Mouse (Mus musculus): ENCODE data around the gene Lmbrd1.
"Not testable (repeated sequence)": the region's sequence is repeated elsewhere in the genome, so short reads cannot be mapped to it uniquely, and the experiment has no call there.

Lmbrd1 gene

DNA sequence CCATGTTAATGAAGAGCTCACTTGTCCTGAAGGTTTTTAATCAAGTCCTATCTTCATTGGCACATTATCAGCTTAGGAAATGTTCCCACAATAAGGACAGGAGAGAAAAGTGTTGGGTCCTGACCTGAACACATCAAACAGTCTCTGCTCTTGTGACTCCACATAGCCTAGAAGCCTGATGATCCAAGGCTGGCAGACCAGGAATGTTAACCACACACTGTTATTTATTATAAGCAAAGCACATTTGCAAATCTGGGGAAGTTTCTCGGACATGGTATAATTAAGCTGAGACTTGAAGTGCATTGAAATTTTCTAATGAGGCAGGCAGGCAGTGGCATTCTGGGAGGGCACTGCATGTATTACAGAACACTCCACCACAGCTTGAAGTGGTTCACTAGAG is 41.8 kb downstream of the Lmbrd1 start:
- in situ Hi-C loops (cut with MboI, MseI): no loop called here

DNA sequence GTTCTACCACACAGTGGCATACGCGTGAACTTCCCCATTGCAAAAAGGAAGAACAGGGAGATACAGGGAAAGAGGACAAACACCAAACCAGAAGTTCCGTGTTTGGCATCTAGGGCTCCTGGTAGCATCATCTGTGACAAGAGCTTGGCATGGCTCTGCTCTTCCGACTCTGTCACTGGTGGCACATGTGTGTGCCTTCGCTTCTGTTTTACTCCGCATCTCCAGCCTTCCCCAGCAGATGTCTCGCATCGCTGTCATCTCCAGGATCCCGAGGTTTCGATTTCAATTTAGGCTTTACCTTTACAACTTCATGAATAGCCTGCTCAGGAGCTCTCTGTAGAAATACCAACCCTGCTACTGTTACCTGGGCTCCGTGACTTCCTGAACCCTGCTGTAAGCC is 51.4 kb downstream of the Lmbrd1 start:
- in situ Hi-C loops (cut with MboI, MseI): no loop called here

DNA sequence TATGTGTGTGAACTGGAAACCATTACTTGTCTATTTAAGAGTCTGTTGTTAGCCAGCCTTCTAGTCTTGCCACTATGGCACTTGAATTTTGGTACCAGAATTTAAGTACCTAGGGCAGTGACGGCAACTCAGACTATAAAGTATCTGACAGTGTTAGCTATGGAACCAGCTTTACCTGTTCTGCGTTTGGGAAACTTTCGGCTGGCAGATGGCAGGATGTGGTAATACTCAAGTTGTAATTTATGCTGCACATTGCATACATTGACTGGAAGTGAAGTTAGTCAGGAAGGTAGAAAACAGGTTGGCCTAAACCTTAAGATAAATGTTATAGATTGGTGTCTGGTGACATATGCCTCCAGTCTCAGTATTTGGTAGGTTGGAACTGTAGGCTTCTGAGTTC is 53.9 kb downstream of the Lmbrd1 start:
- in situ Hi-C loops (cut with MboI, MseI): no loop called here

DNA sequence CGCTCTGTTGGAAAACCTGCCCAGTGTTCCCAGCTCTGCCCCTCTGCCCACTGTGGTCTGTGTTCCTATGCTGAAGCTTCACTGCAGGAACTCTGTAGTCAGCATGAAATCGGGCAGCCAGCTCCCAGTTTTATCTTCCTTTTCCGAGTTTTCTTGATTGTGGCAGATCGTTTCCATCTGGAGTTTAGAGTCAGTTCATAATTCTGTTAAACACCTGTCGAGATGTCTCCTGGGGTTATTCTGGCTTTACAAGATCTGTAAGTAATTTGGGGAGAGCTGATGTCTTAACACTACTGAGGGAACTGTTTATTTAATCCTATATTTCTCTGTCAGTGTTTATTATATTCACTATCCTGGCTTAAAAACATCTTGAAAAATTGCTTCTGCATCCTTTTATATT is 56.4 kb downstream of the Lmbrd1 start:
- in situ Hi-C loops (cut with MboI, MseI): no loop called here

DNA sequence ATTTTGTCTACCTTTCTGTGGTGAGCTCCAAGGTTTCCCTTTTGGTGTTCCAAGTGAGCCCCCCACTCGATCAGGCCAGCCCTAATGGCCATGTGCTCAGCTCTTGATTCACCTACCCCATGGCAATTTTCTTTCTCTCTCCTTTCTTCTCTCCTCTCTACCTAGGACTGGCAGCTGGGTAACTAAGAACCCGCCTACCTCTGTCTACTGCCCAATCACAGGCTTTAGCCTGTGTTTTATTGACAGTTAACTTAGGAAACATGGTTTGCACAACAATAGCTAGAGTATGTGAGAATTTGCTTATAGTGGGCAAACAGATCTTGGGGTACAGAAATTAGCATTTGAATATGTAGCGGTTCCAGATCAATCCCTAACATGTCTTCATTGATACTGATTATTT is 62.5 kb downstream of the Lmbrd1 start:
- in situ Hi-C loops (cut with MboI, MseI): no loop called here

DNA sequence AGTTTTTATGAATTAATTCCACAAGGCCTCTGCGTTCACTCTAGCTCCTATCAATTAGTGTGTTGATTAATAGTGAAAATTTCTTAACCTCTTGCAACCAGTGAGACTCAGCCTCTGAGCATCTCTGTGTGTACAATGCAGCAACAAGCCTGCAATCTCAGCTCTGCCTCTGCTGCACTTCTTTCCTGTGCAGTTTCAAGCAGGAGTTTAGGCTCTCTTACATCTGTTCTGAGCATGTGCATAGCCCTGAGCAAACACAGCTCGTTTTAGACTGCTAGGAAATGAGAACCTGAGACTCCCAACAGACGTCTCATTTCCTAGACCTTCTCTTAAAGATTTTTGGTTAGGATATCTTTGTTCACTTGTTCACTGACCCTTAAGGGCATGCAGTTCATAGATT is 63.1 kb downstream of the Lmbrd1 start:
- in situ Hi-C loops (cut with MboI, MseI): no loop called here

DNA sequence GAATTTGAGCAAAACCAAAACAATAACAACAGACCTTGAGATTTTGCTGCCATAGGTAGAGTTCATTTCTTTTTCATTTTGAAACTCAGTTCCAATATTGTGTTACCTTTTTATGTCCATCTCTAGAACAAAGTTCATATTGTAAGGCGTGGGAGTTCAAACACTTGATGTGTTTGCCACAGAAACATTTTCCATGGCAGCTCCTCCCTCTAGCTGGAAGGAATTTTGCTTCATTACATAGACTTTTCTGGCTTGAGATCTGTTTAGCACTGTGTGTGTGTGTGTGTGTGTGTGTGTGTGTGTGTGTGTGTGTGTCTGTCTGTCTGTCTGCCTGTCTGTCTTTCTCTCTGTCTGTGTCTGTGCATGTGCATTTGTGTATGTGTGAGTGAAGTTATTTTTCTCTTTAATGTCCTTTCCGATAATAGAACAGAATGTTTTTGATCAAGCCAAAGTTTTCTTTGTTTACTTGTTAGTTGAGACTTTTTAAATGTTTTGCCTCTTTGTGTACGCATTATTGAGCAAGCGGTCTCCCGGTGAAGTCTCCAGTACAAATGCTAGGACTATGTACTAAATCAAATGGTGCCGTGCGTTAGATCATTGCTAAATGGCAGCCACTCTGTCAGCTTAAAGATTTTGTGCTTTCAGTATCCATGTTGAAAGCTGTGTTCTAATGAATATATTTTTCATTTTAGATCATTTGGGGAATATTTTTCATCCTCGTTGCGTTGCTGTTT is 64.9 kb downstream of the Lmbrd1 start:
- in situ Hi-C loops (cut with MboI, MseI): no loop called here

DNA sequence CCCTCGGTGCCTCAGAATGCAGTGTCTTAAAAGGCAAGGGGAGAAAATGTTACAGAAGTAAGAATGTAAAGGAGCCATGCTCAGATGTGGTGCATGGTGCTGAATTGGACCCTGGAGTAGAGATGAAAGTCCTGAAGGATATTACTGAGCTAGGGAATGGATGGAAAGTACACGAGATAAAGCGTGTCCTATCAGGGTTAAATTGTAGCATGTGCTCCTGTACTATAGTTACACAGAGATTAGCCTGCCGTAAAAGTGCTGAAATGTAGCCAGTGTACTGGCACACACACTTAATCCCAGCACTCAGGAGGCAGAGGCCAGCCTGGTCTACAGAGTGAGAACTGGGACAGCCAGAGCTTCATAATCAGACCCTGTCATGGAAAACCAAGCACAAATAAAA is 74.3 kb downstream of the Lmbrd1 start:
- in situ Hi-C loops (cut with MboI, MseI): no loop called here

DNA sequence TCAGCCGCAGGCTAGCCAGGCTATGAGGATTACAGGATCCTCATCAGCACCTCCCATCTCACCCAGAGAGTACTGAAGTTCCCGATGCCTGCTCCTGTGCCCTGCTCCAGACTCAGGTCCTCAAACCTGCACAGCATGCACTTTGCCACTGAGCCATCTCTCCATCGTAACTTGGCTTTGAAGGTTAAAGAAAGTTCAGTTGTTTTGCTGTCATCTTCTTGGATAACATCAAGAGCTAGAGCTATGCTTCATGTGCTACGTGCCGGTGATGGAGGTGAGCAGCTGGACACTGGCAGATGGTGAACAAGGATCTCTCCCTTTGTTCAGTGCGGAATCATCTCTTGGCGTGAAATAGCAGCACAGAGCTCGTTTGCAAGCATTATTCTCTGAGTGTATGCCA is 80.1 kb downstream of the Lmbrd1 start:
- in situ Hi-C loops (cut with MboI, MseI): no loop called here

DNA sequence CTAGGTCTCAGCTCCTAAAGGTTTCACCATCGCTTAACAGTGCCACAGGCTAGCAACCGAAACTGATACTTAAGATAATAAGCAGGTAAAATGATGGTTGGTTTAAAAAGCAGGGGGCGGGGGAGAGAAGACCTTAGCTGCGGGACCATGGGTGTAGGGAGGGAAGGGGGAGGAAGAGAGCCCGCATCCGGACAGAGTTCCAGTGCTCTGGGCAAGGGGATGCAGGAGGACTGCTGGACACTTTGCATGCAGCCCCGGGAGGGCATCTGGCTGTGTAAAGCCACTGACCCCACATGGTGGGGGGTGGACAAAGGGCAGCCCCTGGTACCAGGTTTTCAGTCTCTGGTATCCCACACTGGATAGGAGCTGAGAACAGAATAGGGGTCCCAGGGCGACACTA is 88.0 kb downstream of the Lmbrd1 start:
- in situ Hi-C loops (cut with MboI, MseI): no loop called here

DNA sequence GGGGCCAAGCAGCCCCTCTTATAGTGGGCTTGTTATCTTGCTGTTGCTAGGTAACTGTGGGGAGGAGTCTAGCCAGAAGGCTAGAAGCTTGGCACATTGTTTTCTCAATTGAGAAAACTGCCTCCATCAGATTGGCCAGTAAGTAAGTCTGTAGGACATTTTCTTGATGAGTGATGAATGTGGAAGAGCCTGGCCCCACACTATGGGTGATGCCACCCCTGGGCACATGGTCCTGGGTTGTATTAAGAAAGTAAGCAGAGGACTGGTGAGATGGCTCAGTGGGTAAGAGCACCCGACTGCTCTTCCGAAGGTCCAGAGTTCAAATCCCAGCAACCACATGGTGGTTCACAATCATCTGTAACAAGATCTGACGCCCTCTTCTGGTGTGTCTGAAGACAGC is 88.8 kb downstream of the Lmbrd1 start:
- in situ Hi-C loops (cut with MboI, MseI): not testable (repeated sequence)

DNA sequence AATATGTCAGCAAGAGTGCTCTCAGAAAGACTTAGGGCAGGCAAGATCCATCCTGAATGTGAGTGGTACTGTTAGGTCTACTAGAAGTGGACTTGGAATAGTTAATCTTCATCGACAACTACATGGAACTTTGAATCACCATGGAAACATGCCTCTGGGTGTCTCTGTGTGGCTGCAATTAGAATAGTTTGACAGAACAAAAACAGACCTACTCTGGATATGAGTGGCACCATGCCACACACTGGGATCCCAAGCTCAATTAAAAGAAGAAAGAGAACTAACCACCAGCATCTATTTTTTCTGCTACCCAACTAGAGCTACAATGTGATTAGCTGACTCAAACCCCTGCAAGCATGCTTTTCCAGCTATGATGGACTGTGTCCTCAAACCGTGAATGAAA is 95.2 kb downstream of the Lmbrd1 start:
- in situ Hi-C loops (cut with MboI, MseI): no loop called here

DNA sequence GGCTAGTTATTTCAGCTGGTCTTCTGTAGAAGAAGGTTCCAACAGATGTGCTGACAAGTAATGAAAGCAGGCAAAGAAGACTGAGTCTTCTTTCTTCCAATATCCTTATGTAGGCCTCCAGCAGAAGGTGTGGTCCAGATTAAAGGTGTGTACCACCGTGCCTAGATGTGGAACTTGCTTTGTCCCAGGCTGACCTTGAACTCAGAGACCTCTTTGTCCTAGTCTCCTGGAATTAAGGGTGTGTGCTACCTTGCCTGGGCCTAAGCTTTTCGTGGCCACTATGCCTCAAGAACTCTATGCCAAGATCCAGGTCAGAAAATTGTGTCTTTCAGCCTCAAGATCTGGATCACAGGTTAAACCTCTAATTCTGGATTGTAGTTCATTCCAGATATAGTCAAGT is 98.1 kb downstream of the Lmbrd1 start:
- in situ Hi-C loops (cut with MboI, MseI): no loop called here

DNA sequence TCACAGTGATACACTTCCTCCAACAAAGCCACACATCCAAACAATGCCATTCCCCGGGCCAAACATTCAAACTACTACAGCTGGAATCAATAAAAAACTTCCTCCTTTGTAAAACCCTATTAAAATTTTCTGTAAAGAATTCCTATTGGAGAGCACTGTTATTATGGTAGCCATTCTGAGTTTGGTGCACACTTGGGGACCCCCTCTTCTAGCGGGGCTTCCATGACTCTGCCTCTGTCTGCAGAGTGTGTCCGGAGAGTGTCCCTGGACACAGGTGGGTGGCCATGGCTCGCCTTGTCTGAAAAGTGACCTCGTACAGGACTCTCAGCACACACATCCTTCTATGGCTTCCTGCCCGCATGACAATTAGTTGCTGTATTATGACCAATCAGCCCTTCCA is 114.7 kb downstream of the Lmbrd1 start:
- in situ Hi-C loops (cut with MboI, MseI): no loop called here

DNA sequence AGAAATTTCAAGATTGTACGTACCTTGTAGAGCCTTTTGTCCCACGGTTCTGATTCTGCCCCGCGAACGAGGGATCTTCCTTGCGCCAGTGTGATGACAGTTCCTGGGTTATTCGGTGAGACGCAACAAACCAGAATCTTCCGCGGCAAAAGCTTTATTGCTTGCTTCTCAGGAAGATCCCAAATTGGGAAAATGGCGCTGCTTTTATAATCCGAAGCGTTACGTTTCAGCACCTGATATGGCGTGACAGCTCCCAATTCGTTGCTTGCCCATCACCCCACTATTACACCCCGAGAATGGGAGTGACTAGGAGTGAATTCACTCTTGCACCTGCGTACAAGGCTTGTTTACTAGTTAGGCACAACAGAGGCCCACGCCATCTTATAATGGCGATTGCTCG is 129.5 kb downstream of the Lmbrd1 start:
- in situ Hi-C loops (cut with MboI, MseI): not testable (repeated sequence)
